Mouse (Mus musculus): ENCODE results near the gene Ctbp1. TPM values are rescaled to one million over a fixed set of nuclear protein-coding genes. Genes with fewer than 3 reads are reported as not detected.

Ctbp1 gene
- total and polyA plus RNA-seq, 3 experiments, result 353 to 595 (median 443) TPM

GRCm38 (mm10) chr5:33234391-33235031 is 40.3 kb downstream of the Ctbp1 start:
- Histone ChIP-seq H3K27me3 (ENCODE audit: control insufficient read depth in 1 of 2, insufficient read depth in 2 of 2, low read length in 2 of 2) (peaks cover 18 to 36% of the 10 kb centered on the region in 2 experiments), H3K27ac (ENCODE audit: control insufficient read depth, low read depth, low read length) (no peak overlapping the region), H3K9me3 (replicated peaks; ENCODE audit: insufficient read depth, low read length) (no peaks in the 10 kb centered on the region), H3K9ac (ENCODE audit: control insufficient read depth, low read depth, low read length, poor library complexity, severe bottlenecking) (no peak overlapping the region), H3K4me1 (ENCODE audit: control insufficient read depth in 1 of 2, insufficient read depth in 2 of 2, low read length in 2 of 2) (no peaks in the 10 kb centered on the region), H3K4me3 (ENCODE audit: control insufficient read depth in 1 of 2, insufficient read depth in 1 of 2, low read depth in 2 of 2, low read length in 2 of 2) (no peak overlapping the region), H3K79me2 (ENCODE audit: control insufficient read depth, insufficient read depth, low read length, poor library complexity) (no peaks in the 10 kb centered on the region), H3K36me3 (ENCODE audit: control insufficient read depth in 1 of 2, insufficient read depth in 2 of 2, low read length in 2 of 2) (no peaks in the 10 kb centered on the region)
- DNase-seq (ENCODE audit: low read depth, low spot score), result no peak
- TF ChIP-seq MAX (IDR thresholded peaks at IDR 0.05; ENCODE audit: low read length), result no peak
- TF ChIP-seq JUND (IDR thresholded peaks at IDR 0.05; ENCODE audit: low read depth, low read length), result no peak
- no peak for TF ChIP-seq BHLHE40 (IDR thresholded peaks at IDR 0.05; ENCODE audit: borderline replicate concordance, low read depth, low read length)
- TF ChIP-seq SMC3 (IDR thresholded peaks at IDR 0.05; ENCODE audit: low read depth, low read length), result no peak
- no peak for TF ChIP-seq NELFE (IDR thresholded peaks at IDR 0.05; ENCODE audit: low read depth, low read length)
- no peak for TF ChIP-seq TAL1 (IDR thresholded peaks at IDR 0.05; ENCODE audit: low read length)
- no peak for TF ChIP-seq HCFC1 (IDR thresholded peaks at IDR 0.05; ENCODE audit: low read depth, low read length)
- TF ChIP-seq UBTF (IDR thresholded peaks at IDR 0.05; ENCODE audit: borderline replicate concordance, insufficient read depth, low read depth, low read length), result no peak
- no peak for TF ChIP-seq KAT2A (conservative IDR thresholded peaks at IDR 0.05; ENCODE audit: low read depth, low read length)
- TF ChIP-seq MAFK (IDR thresholded peaks at IDR 0.05; ENCODE audit: borderline replicate concordance, low read depth, low read length), result no peak
- TF ChIP-seq CHD2 (IDR thresholded peaks at IDR 0.05; ENCODE audit: low read length), result no peak
- no peak for TF ChIP-seq MXI1 (IDR thresholded peaks at IDR 0.05; ENCODE audit: low read depth, low read length)
- no peak for TF ChIP-seq MYC (IDR thresholded peaks at IDR 0.05; ENCODE audit: low read depth, low read length)
- TF ChIP-seq NRF1 (IDR thresholded peaks at IDR 0.05; ENCODE audit: insufficient read depth, low read depth, low read length, poor library complexity, severe bottlenecking), result no peak
- no peak for TF ChIP-seq EP300 (IDR thresholded peaks at IDR 0.05; ENCODE audit: low read depth in 1 of 2, low read length in 2 of 2)
- no peak for TF ChIP-seq TCF12 (IDR thresholded peaks at IDR 0.05; ENCODE audit: low read depth, low read length)
- TF ChIP-seq GABPA (IDR thresholded peaks at IDR 0.05; ENCODE audit: low read depth, low read length), result no peak
- TF ChIP-seq POLR2A (IDR thresholded peaks at IDR 0.05; ENCODE audit: control insufficient read depth in 1 of 2, insufficient read depth in 1 of 2, low read depth in 1 of 2, low read length in 2 of 2, poor library complexity in 1 of 2), result no peak
- TF ChIP-seq ELF1 (IDR thresholded peaks at IDR 0.05; ENCODE audit: low read depth, low read length), result no peak
- no peak for TF ChIP-seq POLR2AphosphoS2 (IDR thresholded peaks at IDR 0.05; ENCODE audit: low read length)

- no peak overlapping the region for H3K27ac ChIP-seq (ENCODE audit: control insufficient read depth, low read depth, low read length)
- no peak overlapping the region for H3K9ac ChIP-seq (ENCODE audit: control insufficient read depth, low read depth, low read length, poor library complexity, severe bottlenecking)
- no peaks in the 10 kb centered on the region for H3K79me2 ChIP-seq (ENCODE audit: control insufficient read depth, insufficient read depth, low read length, poor library complexity)
- no peaks in the 10 kb centered on the region for H3K9me3 ChIP-seq (replicated peaks; ENCODE audit: insufficient read depth, low read length)
- DNase-seq (ENCODE audit: low read depth, low spot score), result no peak
- peaks cover 28 to 42% of the 10 kb centered on the region in 2 experiments for H3K27me3 ChIP-seq (ENCODE audit: control insufficient read depth in 1 of 2, insufficient read depth in 2 of 2, low read length in 2 of 2)
- H3K4me3 ChIP-seq (ENCODE audit: control insufficient read depth in 1 of 2, insufficient read depth in 1 of 2, low read depth in 2 of 2, low read length in 2 of 2), result no peak overlapping the region
- H3K36me3 ChIP-seq (ENCODE audit: control insufficient read depth in 1 of 2, insufficient read depth in 2 of 2, low read length in 2 of 2), result no peaks in the 10 kb centered on the region
- no peaks in the 10 kb centered on the region for H3K4me1 ChIP-seq (ENCODE audit: control insufficient read depth in 1 of 2, insufficient read depth in 2 of 2, low read length in 2 of 2)
- TF ChIP-seq MYC (IDR thresholded peaks at IDR 0.05; ENCODE audit: low read depth, low read length), result no peak
- TF ChIP-seq BHLHE40 (IDR thresholded peaks at IDR 0.05; ENCODE audit: borderline replicate concordance, low read depth, low read length), result no peak
- TF ChIP-seq USF2 (IDR thresholded peaks at IDR 0.05; ENCODE audit: borderline replicate concordance in 1 of 2, insufficient read depth in 1 of 2, low read depth in 1 of 2, low read length in 2 of 2), result no peak
- TF ChIP-seq ETS1 (IDR thresholded peaks at IDR 0.05; ENCODE audit: low read depth, low read length), result no peak
- no peak for TF ChIP-seq CTCF (IDR thresholded peaks at IDR 0.05 in 2 of 3, conservative IDR thresholded peaks at IDR 0.05 in 1 of 3; ENCODE audit: control insufficient read depth in 1 of 3, insufficient read depth in 1 of 3, low read depth in 2 of 3, low read length in 3 of 3, poor library complexity in 1 of 3, severe bottlenecking in 1 of 3)
- no peak for TF ChIP-seq MAFK (IDR thresholded peaks at IDR 0.05; ENCODE audit: borderline replicate concordance, low read depth, low read length)
- no peak for TF ChIP-seq POLR2AphosphoS5 (IDR thresholded peaks at IDR 0.05; ENCODE audit: borderline replicate concordance, low read depth, low read length)
- TF ChIP-seq RCOR1 (IDR thresholded peaks at IDR 0.05; ENCODE audit: low read depth, low read length), result no peak
- no peak for TF ChIP-seq EP300 (IDR thresholded peaks at IDR 0.05; ENCODE audit: low read depth in 1 of 2, low read length in 2 of 2)
- TF ChIP-seq ZKSCAN1 (IDR thresholded peaks at IDR 0.05; ENCODE audit: low read depth, low read length), result no peak
- TF ChIP-seq ZMIZ1 (IDR thresholded peaks at IDR 0.05; ENCODE audit: low read depth, low read length), result no peak
- TF ChIP-seq POLR2A (IDR thresholded peaks at IDR 0.05; ENCODE audit: control insufficient read depth in 1 of 2, insufficient read depth in 1 of 2, low read depth in 1 of 2, low read length in 2 of 2, poor library complexity in 1 of 2), result no peak
- no peak for TF ChIP-seq MEF2A (IDR thresholded peaks at IDR 0.05; ENCODE audit: extremely low read depth, insufficient replicate concordance, low read depth, low read length, poor library complexity, severe bottlenecking)
- TF ChIP-seq SIN3A (IDR thresholded peaks at IDR 0.05; ENCODE audit: low read length), result no peak
- no peak for TF ChIP-seq HCFC1 (IDR thresholded peaks at IDR 0.05; ENCODE audit: low read depth, low read length)
- no peak for TF ChIP-seq RAD21 (IDR thresholded peaks at IDR 0.05; ENCODE audit: low read depth, low read length)
Observed at GRCm38 (mm10) chr5:33232791-33233190, 42.0 kb downstream of the Ctbp1 start.

All from MEL (cell line).